Mouse (Mus musculus) mouse trophoblast stem cell (cell line): ENCODE measurements around the gene Nat10.

Source experiments
- in situ Hi-C, 2 experiments: fragments of 300-500 bp; cut with MseI, MboI; formaldehyde crosslinking; loops; 2 replicates in 1 of 2; 3 replicates in 1 of 2; pipeline ENCODE4 v1.15.1; 2025

Gene Nat10

DNA sequence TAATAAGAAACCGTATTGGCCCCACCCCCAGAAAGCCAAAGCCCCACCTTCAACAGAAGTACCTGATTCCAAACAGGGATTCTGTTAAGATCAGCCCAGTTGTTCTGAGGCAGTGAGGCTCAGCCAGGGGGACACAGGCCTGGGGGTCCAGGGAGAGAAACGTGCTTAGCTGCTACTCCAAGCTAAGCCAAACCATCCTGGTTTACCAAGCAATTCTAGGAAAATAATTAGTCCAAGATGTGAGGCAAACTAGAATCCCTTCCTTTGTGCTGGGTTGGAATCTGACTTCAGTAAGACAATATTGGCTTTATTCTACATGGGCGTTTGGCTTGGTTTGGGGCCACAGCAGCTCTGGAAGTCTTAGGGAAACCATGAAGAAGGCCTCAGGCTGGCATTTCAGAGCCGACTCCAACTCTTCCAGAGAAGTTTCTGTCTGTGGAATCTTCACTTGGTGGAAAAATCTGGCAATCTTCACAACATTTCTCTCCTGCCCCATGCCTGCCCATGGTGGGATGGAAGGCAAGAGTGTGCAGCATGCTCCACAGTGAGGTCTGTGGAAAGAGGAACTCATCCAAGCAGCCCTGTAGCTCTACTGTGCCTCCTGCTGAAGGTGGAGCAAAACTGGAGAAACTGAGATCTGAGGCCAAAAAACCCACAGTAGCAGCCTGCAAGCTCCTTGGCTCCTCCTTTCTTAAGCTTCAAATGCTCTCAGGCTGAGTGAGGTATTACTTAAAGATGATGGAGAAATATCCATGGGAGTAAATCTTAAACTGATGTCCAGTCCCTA, 66.1 kb downstream of the Nat10 start:
- in situ Hi-C loops = no loop called here

GRCm38 (mm10) chr2:103692810-103693209, 68.3 kb downstream of the Nat10 start:
- in situ Hi-C loops = no loop called here

- in situ Hi-C loops = no loop called here
Observed at GRCm38 (mm10) chr2:103691278-103691677, 69.8 kb downstream of the Nat10 start.

- in situ Hi-C loops = no loop called here
Observed at GRCm38 (mm10) chr2:103690828-103691227, 70.2 kb downstream of the Nat10 start.

GRCm38 (mm10) chr2:103690425-103690824, 70.6 kb downstream of the Nat10 start:
- in situ Hi-C loops = no loop called here

- in situ Hi-C loops = no loop called here
Observed at GRCm38 (mm10) chr2:103687888-103688287, 73.2 kb downstream of the Nat10 start.

GRCm38 (mm10) chr2:103687143-103687542, 73.9 kb downstream of the Nat10 start:
- in situ Hi-C loops = no loop called here

DNA sequence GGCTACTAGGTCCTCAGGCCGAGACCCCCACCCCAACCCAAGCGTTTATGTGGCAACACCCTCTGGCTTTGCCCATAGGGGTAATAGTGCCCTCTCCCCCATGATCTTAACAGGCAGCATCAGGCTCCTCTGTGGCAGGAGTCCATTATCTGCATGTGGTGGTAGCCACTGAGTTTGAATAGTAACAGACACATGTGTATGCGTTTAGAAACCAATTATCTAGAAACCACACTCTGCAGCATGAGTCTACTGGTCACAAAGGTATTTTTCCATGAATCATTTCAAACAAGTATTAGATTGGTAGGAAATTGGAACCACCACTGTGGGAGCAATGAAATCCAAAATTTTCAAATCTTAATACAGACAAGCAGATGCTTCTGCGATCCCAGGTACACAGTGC, 75.5 kb downstream of the Nat10 start:
- in situ Hi-C loops = no loop called here

- in situ Hi-C loops = no loop called here
Observed at GRCm38 (mm10) chr2:103684926-103685577, 76.0 kb downstream of the Nat10 start.

- in situ Hi-C loops = no loop called here
Observed at GRCm38 (mm10) chr2:103684431-103684830, 76.6 kb downstream of the Nat10 start.

DNA sequence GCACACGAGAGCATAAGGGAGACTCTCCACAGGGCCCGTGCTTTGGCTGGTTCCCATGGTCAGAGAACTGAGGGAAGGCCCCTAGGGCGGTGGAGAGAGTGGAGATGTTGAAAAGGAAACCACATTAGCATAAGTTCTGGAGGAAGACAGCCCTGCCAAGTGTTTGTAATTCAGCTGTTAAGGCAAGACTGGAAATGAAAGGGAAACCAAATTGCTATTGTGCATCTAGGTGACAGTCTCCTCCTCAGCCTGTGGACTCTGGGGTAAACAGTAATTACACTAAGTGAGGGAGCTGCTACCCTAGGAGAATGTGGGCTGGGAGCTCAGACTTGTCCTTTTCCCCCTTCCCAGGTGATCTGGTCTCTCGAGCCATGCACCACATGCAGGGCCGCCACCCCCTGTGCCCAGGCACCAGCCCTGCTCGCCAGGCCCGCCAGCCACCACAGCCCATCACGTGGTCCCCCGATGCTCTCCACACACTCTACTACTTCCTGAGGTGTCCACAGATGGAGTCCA, 78.1 kb downstream of the Nat10 start:
- in situ Hi-C loops = no loop called here

DNA sequence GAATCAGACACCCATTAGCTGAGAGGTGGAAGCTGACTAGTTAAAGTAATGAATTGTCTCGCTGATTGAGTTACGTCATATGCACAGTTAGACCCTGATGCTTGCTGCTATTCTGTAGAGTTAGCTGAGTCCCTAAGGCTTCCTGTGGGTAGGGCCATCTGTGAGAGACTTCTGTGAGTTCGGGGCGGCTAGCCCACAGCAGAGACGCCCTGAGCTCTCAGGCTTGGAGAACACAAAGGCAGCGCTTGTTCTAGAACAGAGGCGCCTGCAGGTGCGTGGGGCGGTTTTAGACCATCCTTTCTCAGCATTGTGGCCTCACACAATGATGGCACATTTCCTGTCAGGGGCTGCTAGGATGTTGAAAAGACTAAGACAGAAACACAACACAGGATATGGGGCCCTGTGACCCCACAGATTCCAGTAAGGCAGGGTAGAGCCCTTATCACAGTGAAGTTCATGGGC, 78.8 kb downstream of the Nat10 start:
- in situ Hi-C loops = no loop called here

GRCm38 (mm10) chr2:103681149-103681548, 79.9 kb downstream of the Nat10 start:
- in situ Hi-C loops = no loop called here

GRCm38 (mm10) chr2:103680364-103681110, 80.5 kb downstream of the Nat10 start:
- in situ Hi-C loops = no loop called here

DNA sequence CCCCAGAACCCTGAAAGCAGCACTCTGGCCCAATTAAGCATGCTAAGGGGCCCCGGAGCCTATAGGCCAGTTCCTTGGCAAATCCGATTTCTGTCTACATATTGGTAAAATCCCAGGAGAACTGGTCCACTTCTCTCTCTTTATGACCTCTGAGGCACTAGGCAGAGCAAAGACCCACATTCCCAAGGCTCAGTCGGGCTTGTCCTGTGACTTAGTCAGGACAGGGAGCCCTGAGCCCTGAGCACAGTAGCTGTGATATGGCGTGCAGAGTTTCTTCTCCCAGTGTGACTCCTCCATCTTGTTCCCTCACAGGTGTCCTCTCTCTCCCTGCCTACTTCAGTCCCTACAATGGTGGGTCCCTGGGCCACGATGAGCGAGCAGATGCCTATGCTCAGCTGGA, 82.6 kb downstream of the Nat10 start:
- in situ Hi-C loops = no loop called here

DNA sequence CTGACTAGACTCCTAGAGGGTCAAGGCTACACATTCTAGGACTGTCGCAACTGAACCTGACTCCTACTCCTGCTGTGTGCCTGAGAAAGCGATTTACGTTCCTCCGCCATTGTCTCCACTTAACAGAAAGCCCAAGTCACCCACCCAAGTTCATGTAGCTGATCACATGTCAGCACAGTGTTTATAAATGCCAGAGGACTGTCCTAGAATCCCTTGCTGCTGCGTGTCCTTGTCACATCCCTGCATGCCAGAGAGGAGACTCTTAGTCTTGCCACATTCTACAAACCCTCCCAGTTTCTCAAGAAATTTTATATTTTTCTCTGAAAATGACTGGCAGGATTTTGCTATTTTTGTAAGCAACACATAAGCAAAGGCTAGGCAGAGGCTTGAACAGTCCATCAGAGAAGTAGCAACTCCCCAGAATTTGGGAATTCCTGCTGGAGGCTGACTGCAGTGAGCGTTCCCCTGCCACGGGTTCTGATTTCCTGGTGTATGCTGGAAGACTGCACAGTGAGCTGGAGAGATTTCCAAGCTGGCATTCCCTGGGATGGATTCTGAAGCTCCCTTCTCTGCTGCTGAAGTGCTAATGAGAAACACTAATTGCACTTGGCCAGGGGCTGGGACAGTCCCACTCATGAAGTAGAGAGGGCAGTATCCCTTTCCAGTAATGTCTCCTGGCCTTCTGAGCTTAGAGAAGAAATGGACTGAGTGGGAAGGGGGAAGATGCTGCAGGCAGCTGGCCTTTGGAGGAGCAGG, 83.3 kb downstream of the Nat10 start:
- in situ Hi-C loops = no loop called here

GRCm38 (mm10) chr2:103676808-103677207, 84.3 kb downstream of the Nat10 start:
- in situ Hi-C loops = no loop called here

GRCm38 (mm10) chr2:103675391-103675790, 85.7 kb downstream of the Nat10 start:
- in situ Hi-C loops = no loop called here

- in situ Hi-C loops = no loop called here
Observed at GRCm38 (mm10) chr2:103673609-103674008, 87.5 kb downstream of the Nat10 start.

- in situ Hi-C loops = no loop called here
Observed at GRCm38 (mm10) chr2:103672573-103673119, 88.4 kb downstream of the Nat10 start.
